Mouse (Mus musculus) heart, postnatal 36 days (tissue): Measurements from ENCODE around the gene Crebrf. TPM values are rescaled to one million over a fixed set of nuclear protein-coding genes. Genes with fewer than 3 reads are reported as not detected.
A peak's percentile ranks its signal among the peaks of the same experiment; 100 is the strongest.

Experiments used
- DNase-seq, 2 experiments: peaks; one replicate each; pipeline ENCODE4 v3.0.0; 2021 to 2022
- intact Hi-C: fragments of 180-260 bp; cut with DNase I; formaldehyde crosslinking; loops from one replicate; pipeline ENCODE4 v1.15.1; 2025
- total RNA-seq, 2 experiments: library from RNA; stranded (reverse); gene quantifications; 2 replicates each; pipeline ENCODE4 v1.2.3; 2021

Gene Crebrf
- total RNA-seq = 10 to 100 TPM; 71.7 to 72.4 TPM

DNA sequence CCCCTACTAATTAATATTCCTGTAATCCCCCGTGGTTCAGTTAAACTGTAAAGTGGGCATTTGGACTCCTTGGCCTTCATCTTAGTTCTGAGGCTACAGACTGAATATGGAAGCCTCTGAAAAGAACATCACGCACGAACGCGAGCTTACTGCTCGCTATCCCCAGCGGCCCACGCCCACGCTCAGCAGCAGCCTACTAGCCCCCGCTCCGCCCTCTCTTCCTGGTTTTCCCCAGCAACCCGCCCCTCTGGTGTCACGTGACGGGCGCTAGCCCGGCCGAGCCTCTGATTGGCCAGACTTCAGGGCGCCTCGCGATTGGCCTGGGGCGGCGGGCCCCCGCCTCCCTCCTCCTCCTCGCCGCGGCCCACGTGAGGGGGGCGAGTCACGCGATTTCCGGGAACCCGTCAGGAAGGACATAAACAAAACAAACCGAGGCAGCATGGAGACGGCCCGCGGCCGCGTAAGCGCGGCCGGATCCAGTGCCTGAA, at the start of gene Crebrf:
Crebrf (plus strand) TSS at position 380 of the 488 bp plus-strand sequence.
- intact Hi-C loops = loop anchor here (5.0 kb wide), 1 partner anchor 67 kb away; the partner anchor contains the start of gene Bnip1
- peak; percentile 97 for DNase-seq

- intact Hi-C loops = no loop called here
- DNase-seq = no peak
Measured at GRCm38 (mm10) chr17:26671268-26671667, 44.2 kb upstream of the Crebrf start.

- intact Hi-C loops = loop anchor here (2.0 to 5.0 kb wide), 2 partner anchors 43 to 106 kb away; partner anchors contain the start of gene Bnip1
- DNase-seq = no peak
Measured at GRCm38 (mm10) chr17:26675845-26676244, 39.6 kb upstream of the Crebrf start.

DNA sequence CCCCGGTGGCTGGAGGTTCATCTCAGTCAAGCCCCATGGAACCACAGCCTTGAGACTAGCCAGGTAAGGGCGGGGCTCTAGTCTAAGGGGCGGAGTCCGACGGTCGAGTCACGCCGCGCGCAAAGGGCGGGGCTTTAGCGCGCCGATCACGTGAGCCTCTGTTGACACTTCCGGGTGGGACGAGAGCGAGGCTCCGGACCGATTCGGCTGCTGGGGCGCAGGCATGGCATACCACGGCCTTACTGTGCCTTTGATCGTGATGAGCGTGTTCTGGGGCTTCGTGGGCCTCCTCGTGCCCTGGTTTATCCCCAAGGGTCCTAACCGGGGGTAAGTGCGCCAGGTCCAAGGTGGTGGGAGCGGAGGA, 39.2 kb upstream of the Crebrf start:
- intact Hi-C loops = loop anchor here (2.0 to 5.0 kb wide), 2 partner anchors 43 to 106 kb away; partner anchors contain the start of gene Bnip1

GRCm38 (mm10) chr17:26676616-26677376, 38.7 kb upstream of the Crebrf start:
- peak in 1 of 2 experiments; percentile 79 for DNase-seq
- intact Hi-C loops = loop anchor here (2.0 to 5.0 kb wide), 2 partner anchors 42 to 106 kb away; partner anchors contain the start of gene Bnip1

More for the DNA sequence above, 39.2 kb upstream of the Crebrf start:
- peak; percentile 88 to 90 for DNase-seq

- intact Hi-C loops = loop anchor here (2.0 to 5.0 kb wide), 2 partner anchors 41 to 104 kb away; partner anchors contain the start of gene Bnip1
Measured at GRCm38 (mm10) chr17:26677711-26678637, 37.5 kb upstream of the Crebrf start.

GRCm38 (mm10) chr17:26681276-26681675, 34.2 kb upstream of the Crebrf start:
- intact Hi-C loops = no loop called here
- DNase-seq = no peak

More at GRCm38 (mm10) chr17:26677711-26678637, 37.5 kb upstream of the Crebrf start:
- no peak for DNase-seq

DNA sequence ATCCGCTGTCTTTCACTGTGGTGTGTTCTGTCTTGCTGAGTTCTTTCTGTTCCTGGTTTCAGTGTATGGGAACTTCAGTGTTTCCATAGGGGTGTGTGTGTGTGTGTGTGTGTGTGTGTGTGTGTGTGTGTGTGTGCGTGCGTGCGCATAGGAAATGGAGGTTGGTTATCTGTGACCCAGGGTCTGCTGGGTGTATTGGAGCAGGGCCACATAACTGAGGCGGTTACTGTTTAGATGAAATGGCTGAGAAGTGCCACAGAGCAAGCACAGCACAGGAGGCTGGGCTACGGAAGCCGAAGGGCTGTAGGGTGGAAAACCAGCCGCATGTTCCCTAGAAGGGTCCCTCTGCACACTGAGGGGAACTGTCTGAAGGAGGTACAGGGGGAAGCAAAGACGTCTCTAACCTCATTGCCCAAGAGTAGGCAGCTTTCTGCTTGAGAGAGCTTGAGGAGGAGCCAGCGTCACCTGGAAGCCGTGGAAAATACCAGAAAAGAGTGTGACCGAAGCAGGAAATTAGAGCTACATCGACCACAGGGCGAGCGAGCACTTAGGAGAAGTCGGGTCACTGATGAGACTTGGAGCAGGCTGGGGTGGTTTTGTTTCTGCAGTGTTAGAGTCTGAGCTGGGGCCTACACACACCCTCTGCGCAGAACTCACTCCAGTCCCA, 29.0 kb upstream of the Crebrf start:
- intact Hi-C loops = no loop called here
- DNase-seq = no peak

GRCm38 (mm10) chr17:26688795-26689735, 26.4 kb upstream of the Crebrf start:
- DNase-seq = no peak
- intact Hi-C loops = no loop called here

DNA sequence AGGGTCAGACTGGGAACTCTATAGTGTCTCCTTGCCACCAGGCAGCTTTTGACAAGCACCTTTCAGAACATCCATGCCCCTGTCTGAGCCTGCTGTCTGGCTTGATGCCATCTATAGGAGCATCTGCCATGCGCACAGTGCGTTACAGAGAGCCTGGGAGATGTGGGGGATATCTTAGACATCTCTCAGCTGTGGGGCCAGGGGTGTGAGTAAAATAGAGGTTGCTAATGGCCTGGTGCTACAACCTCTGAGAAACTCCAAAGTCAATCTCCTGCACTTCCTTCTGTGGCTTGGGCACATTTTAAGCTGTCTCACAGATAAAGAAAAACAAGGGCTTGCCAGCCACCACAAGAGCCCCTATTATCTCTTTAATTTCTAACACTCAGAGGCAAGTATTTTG, 25.6 kb upstream of the Crebrf start:
- intact Hi-C loops = no loop called here
- DNase-seq = no peak

- intact Hi-C loops = no loop called here
- no peak for DNase-seq
Measured at GRCm38 (mm10) chr17:26690236-26690635, 25.2 kb upstream of the Crebrf start.

DNA sequence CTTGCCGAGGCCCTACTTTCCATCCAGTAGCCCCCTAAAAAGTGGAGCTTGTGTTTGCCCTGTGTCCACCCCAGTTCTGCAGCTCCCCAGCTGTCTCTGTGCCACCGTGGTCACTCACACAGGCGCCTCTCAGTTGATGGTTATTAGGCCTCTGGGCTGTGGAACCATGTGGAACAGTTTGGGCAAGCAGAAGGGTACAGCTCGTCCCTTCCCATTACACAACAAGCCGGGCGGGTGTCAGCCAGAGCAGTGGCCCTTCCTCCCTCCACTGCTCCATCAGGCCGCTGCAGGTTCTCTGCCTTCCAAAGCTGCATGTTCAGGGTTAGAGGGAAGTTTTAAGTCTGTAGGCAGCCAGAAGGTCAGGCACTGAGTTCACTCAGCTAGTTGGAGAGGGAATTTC, 24.3 kb upstream of the Crebrf start:
- intact Hi-C loops = no loop called here
- DNase-seq = peak in 1 of 2 experiments; percentile 47

DNA sequence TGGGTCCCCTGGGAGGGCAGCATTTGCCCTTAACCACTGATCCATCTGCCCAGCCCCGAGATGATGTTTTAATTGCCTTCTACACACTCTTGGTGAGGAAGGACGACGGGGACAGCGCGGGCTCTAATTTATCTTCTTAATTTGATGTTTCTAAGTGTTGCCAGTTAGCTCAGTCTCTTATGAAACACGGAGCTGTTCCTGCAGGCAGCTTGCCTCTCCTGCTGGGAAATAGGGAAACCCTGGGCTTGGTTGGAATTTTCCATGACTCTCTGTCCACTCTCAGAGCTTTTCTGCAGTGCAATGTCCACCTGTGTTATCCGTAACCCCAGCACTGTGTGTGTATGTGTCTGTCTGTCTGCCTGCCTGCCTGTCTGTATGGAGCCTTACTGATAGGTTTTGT, 22.0 kb upstream of the Crebrf start:
- no peak for DNase-seq
- intact Hi-C loops = no loop called here

GRCm38 (mm10) chr17:26694171-26694570, 21.3 kb upstream of the Crebrf start:
- DNase-seq = no peak
- intact Hi-C loops = no loop called here

- DNase-seq = no peak
- intact Hi-C loops = no loop called here
Measured at GRCm38 (mm10) chr17:26695193-26695592, 20.3 kb upstream of the Crebrf start.

GRCm38 (mm10) chr17:26698846-26699245, 16.6 kb upstream of the Crebrf start:
- intact Hi-C loops = no loop called here

GRCm38 (mm10) chr17:26699819-26700616, 15.4 kb upstream of the Crebrf start:
- peak; percentile 48 to 57 for DNase-seq
- intact Hi-C loops = no loop called here

More at GRCm38 (mm10) chr17:26698846-26699245, 16.6 kb upstream of the Crebrf start:
- no peak for DNase-seq

DNA sequence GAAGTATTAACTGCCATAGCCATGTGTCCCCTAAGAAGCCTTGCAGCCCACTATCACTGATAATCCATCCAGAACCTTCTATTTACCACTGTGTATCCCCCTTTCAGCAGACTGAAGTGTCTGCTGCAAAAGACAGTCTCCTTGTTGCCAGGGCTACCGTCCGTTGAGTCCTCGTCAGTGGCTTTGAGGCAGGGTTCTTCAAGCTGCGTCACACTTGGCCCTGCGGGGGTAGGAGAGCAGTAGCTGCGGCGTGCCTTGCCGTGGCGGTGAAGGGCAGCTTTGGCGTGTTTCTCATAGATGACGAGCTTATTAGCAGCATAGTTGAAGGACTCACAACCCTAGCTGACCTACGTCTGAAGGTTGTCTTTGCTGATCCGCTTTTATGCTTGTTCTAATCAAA, 13.9 kb upstream of the Crebrf start:
- DNase-seq = no peak
- intact Hi-C loops = no loop called here
